Mouse (Mus musculus) thymus, adult 18-20 months (tissue): Measurements from ENCODE around the gene Runx2.

Experiments used
- DNase-seq, 2 experiments: peaks; one replicate each; pipeline ENCODE4 v3.0.0; 2022; ENCODE audit warnings: mixed read lengths in 2 of 2

Gene Runx2

GRCm38 (mm10) chr17:44709516-44710252, 104.9 kb downstream of the Runx2 start:
- DNase-seq: no peak

DNA sequence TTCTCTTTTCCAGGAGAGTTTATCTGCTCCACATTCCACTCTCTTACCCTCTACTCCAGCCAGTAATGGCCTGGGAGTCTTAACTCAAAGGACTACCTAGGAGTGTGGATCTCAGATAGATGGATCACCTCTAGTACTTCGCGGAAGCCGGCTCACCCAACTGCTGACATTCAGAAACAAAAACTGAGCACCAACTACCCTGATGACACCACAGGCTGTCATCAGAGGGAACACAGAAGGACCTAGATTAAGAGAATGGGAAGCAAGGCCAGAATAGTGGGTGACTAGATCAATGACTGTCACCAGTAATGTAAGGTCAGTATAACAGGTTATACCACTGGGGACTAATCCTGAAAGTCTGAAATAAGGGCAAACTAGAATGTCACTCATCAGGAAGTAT, 106.6 kb downstream of the Runx2 start:
- no peak for DNase-seq

GRCm38 (mm10) chr17:44706531-44706930, 108.1 kb downstream of the Runx2 start:
- no peak for DNase-seq

DNA sequence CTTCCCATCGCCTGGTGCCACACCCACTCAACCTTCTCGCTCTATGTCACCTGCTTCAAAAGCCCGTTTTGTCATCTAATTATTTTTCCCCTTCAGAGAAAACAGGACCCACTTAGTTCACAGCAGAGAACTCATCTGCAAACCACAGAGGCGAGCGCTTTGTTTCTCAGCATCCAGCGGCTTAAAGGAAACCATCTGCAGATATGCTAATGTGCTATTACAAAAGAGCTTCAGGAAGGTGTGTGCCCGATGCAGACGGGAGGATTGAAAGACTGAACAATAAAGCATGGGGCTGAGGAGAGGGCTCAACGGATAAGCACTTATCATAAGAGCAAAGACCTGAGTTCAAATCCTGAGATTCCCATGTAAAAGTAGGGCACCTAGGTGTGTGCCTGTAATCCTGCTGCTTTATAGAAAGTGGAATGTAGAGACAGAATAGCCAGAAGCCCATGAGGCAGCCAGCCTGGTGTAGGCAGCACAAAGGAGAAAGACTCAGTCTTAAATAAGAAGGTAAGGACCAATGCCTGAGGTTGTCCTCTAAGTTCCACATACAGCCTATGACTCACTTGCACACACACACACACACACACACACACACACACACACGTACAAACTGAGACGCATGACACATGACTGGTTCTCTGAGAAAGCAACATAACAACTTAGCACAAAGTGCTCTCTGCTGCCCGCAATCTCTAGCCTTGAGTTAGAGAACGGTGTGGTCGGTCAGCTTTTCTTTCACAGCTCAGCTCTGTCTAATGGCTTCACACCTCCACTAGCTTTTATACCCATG, 111.9 kb downstream of the Runx2 start:
- peak in 1 of 2 experiments; percentile 21 for DNase-seq

DNA sequence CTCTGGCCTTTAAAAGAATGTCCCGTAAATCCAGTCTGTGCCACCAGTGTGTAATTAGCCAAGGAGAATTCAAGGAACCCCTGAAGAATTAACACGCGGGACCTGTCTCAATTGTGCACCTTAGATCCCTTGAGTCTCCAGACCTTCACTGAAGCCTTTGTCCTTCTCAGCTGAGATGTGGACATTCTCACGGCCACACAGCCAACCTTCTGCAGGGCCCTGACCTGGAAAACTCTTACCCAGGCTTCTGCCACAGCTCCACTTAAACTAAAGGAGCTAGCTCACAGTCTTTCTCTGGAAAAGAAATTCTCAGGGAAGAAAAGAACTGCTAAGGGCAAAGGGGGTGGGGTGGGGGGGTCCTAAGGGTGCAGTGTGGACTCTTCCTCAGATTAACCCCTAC, 113.1 kb downstream of the Runx2 start:
- DNase-seq: no peak

DNA sequence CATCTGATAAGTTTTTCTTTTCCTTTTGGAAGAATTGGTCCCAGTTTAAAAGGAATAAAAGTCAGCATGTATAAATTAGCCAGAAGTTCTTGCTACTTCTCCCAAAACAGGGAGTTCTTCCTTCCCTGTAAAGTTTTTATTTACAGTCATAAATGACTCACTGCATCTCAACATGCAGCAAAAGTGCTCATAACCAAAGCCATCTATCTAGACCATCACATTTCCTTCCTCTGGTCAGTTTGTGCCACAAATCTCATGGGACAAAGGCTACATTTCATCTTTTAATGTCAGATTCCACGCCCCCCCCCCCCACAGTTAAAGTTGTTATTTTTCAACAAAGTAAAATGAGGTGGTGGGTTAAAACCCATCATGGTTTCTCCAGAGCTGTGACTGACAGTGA, 114.3 kb downstream of the Runx2 start:
- DNase-seq: no peak

GRCm38 (mm10) chr17:44697053-44697452, 117.5 kb downstream of the Runx2 start:
- DNase-seq: no peak

- DNase-seq: no peak
These were observed 121.0 kb downstream of the Runx2 start for GRCm38 (mm10) chr17:44693552-44693951.

DNA sequence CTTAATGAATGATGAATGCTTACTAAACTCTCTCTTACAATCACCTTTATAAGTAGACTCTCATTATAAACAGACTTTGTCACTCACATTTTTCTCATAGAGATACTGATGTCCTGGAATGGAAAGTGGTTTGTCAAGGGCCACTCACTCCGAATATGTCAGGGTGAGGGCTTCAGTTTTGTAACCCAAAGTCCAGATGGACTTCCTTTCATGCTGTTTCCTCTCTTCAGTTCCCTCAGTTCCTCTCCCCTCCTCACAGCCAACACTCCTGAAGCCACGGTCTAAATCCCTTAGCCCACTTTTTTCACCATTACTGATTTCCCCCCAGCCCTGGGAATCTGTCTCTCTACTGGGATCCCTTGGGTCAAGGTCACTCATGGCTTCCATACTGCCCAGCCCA, 123.1 kb downstream of the Runx2 start:
- DNase-seq: no peak

- DNase-seq: peak; percentile 19 to 61
These were observed 124.1 kb downstream of the Runx2 start for GRCm38 (mm10) chr17:44690410-44691035.

GRCm38 (mm10) chr17:44688306-44688705, 126.3 kb downstream of the Runx2 start:
- no peak for DNase-seq

- no peak for DNase-seq
These were observed 129.1 kb downstream of the Runx2 start for GRCm38 (mm10) chr17:44685514-44685913.

DNA sequence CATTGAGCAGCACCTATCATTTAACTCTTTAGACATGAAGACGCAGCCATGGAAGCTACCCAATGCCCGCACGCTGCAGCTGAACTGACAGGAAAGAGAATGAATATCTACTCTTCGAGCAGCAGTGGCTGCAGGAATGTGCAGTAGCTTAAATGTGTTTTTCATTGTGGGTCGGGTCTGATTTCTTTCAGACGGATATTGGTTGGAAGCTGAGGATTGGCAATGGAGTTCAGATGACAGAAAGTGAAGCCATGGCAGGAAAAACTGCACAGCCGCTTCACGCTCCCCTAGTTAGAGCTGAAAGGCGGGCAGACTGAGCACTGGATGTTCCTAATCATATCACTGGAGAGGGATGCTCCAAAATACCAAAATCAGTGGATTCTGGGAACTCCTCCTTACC, 131.6 kb downstream of the Runx2 start:
- DNase-seq: no peak

- no peak for DNase-seq
These were observed 136.8 kb downstream of the Runx2 start for GRCm38 (mm10) chr17:44677782-44678181.

DNA sequence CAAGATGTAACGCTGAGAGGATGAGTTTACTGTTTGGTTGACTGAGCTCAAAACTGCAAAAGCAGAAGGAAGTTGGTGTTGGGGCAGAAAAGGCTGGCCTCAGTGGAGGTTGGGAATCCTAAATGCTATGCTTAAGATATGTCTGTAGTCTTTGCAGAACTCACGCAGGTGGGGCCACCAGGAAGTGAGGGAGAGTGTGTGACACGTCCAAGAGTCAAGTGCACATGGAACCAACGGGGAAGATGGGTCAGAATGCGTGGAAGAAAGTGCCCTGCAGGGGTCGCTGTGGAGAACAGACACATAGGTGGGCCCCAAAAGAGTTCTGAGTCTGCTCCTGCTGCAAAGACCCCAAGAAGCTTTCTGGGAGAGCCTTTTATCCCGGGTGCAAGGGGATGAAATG, 141.8 kb downstream of the Runx2 start:
- peak; percentile 30 to 58 for DNase-seq

- DNase-seq: no peak
These were observed 142.5 kb downstream of the Runx2 start for GRCm38 (mm10) chr17:44671946-44672692.

- DNase-seq: no peak
These were observed 144.6 kb downstream of the Runx2 start for GRCm38 (mm10) chr17:44669985-44670384.

GRCm38 (mm10) chr17:44667346-44667745, 147.3 kb downstream of the Runx2 start:
- DNase-seq: no peak

DNA sequence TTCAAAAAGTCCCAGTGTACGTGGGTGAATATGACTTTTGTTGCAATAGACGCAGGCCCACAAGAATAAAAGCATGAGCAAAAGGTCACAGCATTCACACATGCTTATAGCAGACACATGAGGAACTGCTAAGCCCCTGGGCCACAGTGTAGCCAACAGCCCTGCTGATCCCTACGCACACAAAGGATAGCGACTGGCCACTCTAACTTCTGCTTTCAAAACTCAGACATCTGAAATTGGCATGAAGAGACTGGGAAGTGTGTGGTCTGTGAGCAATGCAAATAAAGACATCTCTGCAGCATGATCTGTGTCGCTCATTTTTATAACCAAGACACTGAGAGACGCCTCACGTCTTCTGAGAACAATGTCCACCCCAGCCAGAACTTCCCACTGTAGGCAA, 150.7 kb downstream of the Runx2 start:
- no peak for DNase-seq

DNA sequence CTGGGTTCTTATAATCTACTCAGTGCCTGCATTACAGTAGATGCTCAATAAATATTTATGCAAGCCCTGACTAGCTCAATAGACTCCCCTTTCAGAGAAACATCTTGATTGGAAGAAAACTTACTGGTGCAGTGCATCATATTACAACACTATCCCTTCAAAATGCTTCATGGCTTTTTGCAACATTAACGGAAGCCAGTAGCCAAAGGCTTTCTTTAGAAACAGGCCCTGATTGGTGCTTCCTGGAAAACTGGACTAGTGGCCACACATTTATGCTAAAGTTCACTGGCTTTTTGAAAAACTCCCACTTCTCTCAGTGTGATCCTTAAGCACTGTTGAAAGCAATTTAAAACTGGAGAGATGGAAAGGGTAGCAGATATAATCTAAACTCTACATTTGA, 151.4 kb downstream of the Runx2 start:
- DNase-seq: no peak

DNA sequence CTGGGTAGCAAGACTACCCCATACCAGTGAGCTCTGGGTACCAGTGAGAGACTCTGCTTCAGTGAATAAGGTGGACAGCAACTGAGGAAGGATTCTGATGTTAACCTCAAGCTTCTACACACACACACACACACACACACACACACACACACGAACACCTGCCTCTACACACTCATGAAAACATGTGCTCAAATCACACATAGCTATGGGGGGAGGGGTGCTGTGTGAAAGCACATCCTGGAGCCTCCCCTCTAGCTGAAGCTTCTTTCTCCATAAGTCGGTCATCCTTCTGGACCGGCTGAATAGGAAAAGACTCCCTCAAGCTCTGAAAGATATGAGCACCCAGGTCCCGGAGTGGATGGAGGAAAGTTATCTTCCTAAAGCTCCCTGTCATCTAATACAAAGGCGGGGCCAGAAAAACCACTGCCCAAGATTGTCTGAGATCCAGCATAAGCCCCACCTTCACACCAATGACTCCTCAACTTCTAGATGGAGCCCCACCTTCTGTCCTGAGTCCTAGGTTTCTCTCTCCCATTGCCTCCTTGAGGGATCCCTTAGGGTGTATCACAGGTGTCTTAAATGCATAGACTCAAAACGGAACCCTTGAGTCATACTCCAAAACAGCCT, 152.4 kb downstream of the Runx2 start:
- DNase-seq: no peak

DNA sequence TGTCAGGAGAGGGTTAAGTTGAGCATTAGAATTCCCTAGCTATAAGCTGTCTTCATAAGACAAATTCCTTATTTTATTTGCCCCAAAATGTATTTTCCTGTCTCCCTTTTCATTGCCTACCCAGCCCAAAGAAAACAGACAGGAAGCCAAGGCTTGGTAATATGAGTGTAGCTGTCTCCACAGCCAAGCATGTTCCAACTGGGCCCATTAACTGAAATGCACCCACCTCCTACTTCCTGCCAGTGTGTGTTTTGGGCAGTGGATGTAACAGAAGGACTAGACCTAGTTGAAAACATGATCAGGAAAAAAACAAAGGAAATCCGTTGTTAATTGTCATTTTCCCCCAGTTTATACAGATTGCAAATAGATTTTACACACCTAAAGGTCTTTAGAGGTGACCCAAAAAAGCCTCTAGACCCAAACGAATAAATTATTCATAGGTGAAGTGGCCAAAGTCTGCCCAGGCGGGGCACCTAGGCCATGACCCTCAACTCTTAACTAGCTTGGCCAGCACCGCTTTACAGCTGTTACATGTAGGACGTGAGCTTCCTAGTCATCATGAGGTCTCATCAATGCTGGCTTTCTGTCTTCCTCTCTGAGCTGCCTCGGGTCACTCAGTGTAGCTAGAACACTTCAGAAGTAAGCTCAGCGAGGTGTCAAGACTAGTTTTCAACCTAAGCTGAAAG, 154.3 kb downstream of the Runx2 start:
- no peak for DNase-seq
